ENCODE assay signal across 24 mouse cellular contexts in the genomic region with DNA sequence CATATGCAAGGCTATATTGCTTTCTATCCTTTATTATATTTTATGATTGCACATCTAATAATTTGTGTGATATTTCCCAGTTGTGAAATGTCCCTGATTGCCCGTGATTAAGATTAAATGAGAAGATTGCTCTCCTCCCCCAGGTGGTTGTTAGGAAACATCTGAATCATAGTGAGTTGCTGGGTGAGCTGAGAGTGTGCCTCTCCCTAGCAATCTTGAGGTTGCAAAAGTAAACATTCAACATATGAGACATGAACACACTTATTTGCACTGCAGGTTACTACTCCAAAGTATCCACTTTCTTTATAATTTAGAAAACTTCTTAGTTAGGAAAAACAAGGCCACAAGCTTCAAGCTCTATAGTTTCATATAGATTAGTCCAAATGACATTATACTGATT.
"Had no signal": no experiment of that assay in that cellular context is flagged by ENCODE, and none has a peak within 500 bp of the region (broad histone marks: within the 10 kb centered on the region; RNA-seq: fewer than 3 reads in every experiment).

No protein-coding gene starts in this region.

- H3K9ac ChIP-seq: heart, embryonic 12.5 days; hindbrain, embryonic 13.5 days; hindbrain, embryonic 15.5 days; kidney, embryonic 15.5 days; limb, embryonic 12.5 days had no signal

- H3K4me2 ChIP-seq: heart, embryonic 12.5 days; hindbrain, embryonic 13.5 days; hindbrain, embryonic 15.5 days; kidney, embryonic 15.5 days; limb, embryonic 12.5 days had no signal

- ATAC-seq: hindbrain, postnatal 0 days; intestine, embryonic 16.5 days had no signal

- H3K4me3 ChIP-seq: gastrocnemius, adult 2 months; heart, adult 2 months; heart, embryonic 10.5 days; heart, embryonic 12.5 days; hindbrain, embryonic 13.5 days; hindbrain, embryonic 15.5 days; kidney, embryonic 15.5 days; layer of hippocampus, adult 2 months; left cerebral cortex, adult 2 months; limb, embryonic 10.5 days; limb, embryonic 12.5 days had no signal

- H3K36me3 ChIP-seq: heart, embryonic 10.5 days; heart, embryonic 12.5 days; hindbrain, embryonic 13.5 days; hindbrain, embryonic 15.5 days; kidney, embryonic 15.5 days; limb, embryonic 10.5 days; limb, embryonic 12.5 days had no signal

- H3K27me3 ChIP-seq: heart, embryonic 12.5 days; hindbrain, embryonic 13.5 days; hindbrain, embryonic 15.5 days; kidney, embryonic 15.5 days; limb, embryonic 12.5 days had no signal

- H3K27ac ChIP-seq: gastrocnemius, adult 2 months; heart, adult 2 months; heart, embryonic 10.5 days; hindbrain, embryonic 13.5 days; hindbrain, embryonic 15.5 days; hindbrain, postnatal 0 days; kidney, embryonic 15.5 days; kidney, postnatal 0 days; layer of hippocampus, adult 2 months; left cerebral cortex, adult 2 months; limb, embryonic 10.5 days; limb, embryonic 12.5 days had no signal

- H3K4me1 ChIP-seq: heart, embryonic 10.5 days; heart, embryonic 12.5 days; hindbrain, embryonic 13.5 days; hindbrain, embryonic 15.5 days; kidney, embryonic 15.5 days; limb, embryonic 10.5 days; limb, embryonic 12.5 days had no signal

- DNase-seq: gastrocnemius, adult 2 months; gastrocnemius, postnatal 10 days; gastrocnemius, postnatal 25 days; heart, adult 11 months; heart, adult 2 months; heart, postnatal 10 days; kidney, adult 11 months; kidney, adult 2 months; kidney, adult 9 months; kidney, postnatal 14 days; kidney, postnatal 36 days; liver had no signal

- H3K9me3 ChIP-seq: heart, embryonic 10.5 days; heart, embryonic 12.5 days; hindbrain, embryonic 13.5 days; hindbrain, embryonic 15.5 days; kidney, embryonic 15.5 days; limb, embryonic 10.5 days; limb, embryonic 12.5 days had no signal
